Mouse (Mus musculus): ENCODE measurements at regions not wholly inside any gene's neighbourhood (a gene's known extent, or its start where the extent isn't known, plus 50 kb on each side); places are given as distances from the start of the nearest gene placed in this dataset.

- no peak for DNase-seq (ENCODE audit: low spot score)
Measured at GRCm38 (mm10) chr10:8020113-8020512, 64.1 kb upstream of the Tab2 start.

- DNase-seq (ENCODE audit: low spot score): no peak
Measured at GRCm38 (mm10) chr10:8018229-8019026, 62.4 kb upstream of the Tab2 start.

- DNase-seq (ENCODE audit: low spot score): no peak
Measured at GRCm38 (mm10) chr10:8016741-8017140, 60.7 kb upstream of the Tab2 start.

GRCm38 (mm10) chr10:8011744-8012143 is 55.7 kb upstream of the Tab2 start:
- DNase-seq (ENCODE audit: low spot score): no peak

GRCm38 (mm10) chr10:8011138-8011537 is 55.1 kb upstream of the Tab2 start:
- DNase-seq (ENCODE audit: low spot score): no peak

GRCm38 (mm10) chr10:8009855-8010254 is 53.8 kb upstream of the Tab2 start:
- no peak for DNase-seq (ENCODE audit: low spot score)

- no peak for DNase-seq (ENCODE audit: low spot score)
Measured at GRCm38 (mm10) chr10:8007990-8008368, 51.9 kb upstream of the Tab2 start.

- no peak for DNase-seq (ENCODE audit: low spot score)
Measured at GRCm38 (mm10) chr10:8007286-8007989, 51.4 kb upstream of the Tab2 start.

Measured in spleen, adult 12 weeks (tissue).